Mouse (Mus musculus) CH12.LX (cell line): ENCODE measurements around the gene Psma5. TPM values are rescaled to one million over a fixed set of nuclear protein-coding genes. Genes with fewer than 3 reads are reported as not detected.

ENCODE experiments used
- DNase-seq: peaks from one replicate; pipeline ENCODE4 v3.0.0-alpha.2; 2013; ENCODE audit errors: extremely low read depth
- H3K27ac ChIP-seq: 2 replicates; pipeline ENCODE4 v1.5.1; 2012; ENCODE audit warnings: low read depth, mild to moderate bottlenecking, control low read depth, moderate library complexity; ENCODE audit not compliant: insufficient read depth
- H3K27me3 ChIP-seq: replicated peaks from 2 replicates; pipeline ENCODE3; 2012; ENCODE audit warnings: inconsistent platforms
- H3K36me3 ChIP-seq, 2 experiments: replicated peaks in 1 of 2; 2 replicates each; pipeline versions ENCODE3 to v1.6.1; 2012; ENCODE audit warnings: inconsistent platforms in 1 of 2, low read length in 1 of 2, mild to moderate bottlenecking in 1 of 2, mixed read lengths in 1 of 2, moderate library complexity in 1 of 2; ENCODE audit not compliant: control insufficient read depth in 1 of 2, insufficient read depth in 1 of 2
- H3K4me1 ChIP-seq, 2 experiments: 2 replicates each; pipeline ENCODE4 v1.6.1; 2012; ENCODE audit warnings: inconsistent platforms in 1 of 2, moderate library complexity in 1 of 2; ENCODE audit not compliant: insufficient read depth in 2 of 2, control insufficient read depth in 1 of 2
- H3K4me2 ChIP-seq: 2 replicates; pipeline ENCODE4 v1.6.1; 2012; ENCODE audit warnings: low read depth, mild to moderate bottlenecking, control low read depth; ENCODE audit not compliant: poor library complexity, insufficient read depth, severe bottlenecking
- H3K4me3 ChIP-seq, 3 experiments: fragments of 150-350 bp in 1 of 3; sonication (generic) in 1 of 3; replicated peaks in 1 of 3; 2 replicates each; pipeline versions ENCODE3 to v1.5.1; 2011 to 2012; ENCODE audit warnings: low read depth in 2 of 3, low read length in 2 of 3, mild to moderate bottlenecking in 2 of 3, moderate library complexity in 2 of 3, control low read depth in 1 of 3, improper control_type of control experiment in 1 of 3, inconsistent platforms in 1 of 3, mixed read lengths in 1 of 3; ENCODE audit not compliant: poor library complexity in 1 of 3
- H3K79me2 ChIP-seq: replicated peaks from 2 replicates; pipeline ENCODE4 v1.6.1; 2012; ENCODE audit warnings: mild to moderate bottlenecking, moderate library complexity; ENCODE audit not compliant: control insufficient read depth, poor library complexity, insufficient read depth, severe bottlenecking; ENCODE audit errors: extremely low read depth
- H3K9ac ChIP-seq: 2 replicates; pipeline ENCODE4 v1.6.1; 2012; ENCODE audit warnings: low read depth, mild to moderate bottlenecking, control low read depth, moderate library complexity; ENCODE audit not compliant: insufficient read depth
- H3K9me3 ChIP-seq: replicated peaks from 2 replicates; pipeline ENCODE3; 2012; ENCODE audit warnings: low read length, inconsistent platforms, mixed read lengths
- BHLHE40 ChIP-seq: IDR thresholded peaks from 2 replicates; pipeline ENCODE4 v1.6.1; 2011; ENCODE audit warnings: mild to moderate bottlenecking, low read depth, low read length, improper control_type of control experiment
- EP300 ChIP-seq: IDR thresholded peaks from 2 replicates; pipeline ENCODE4 v1.6.1; 2011; ENCODE audit warnings: low read length, improper control_type of control experiment
- HCFC1 ChIP-seq: IDR thresholded peaks from 2 replicates; pipeline ENCODE4 v1.6.1; 2012; ENCODE audit warnings: low read depth, mild to moderate bottlenecking, inconsistent platforms, low read length, improper control_type of control experiment
- MAFK ChIP-seq: IDR thresholded peaks from 2 replicates; pipeline ENCODE4 v1.6.1; 2011; ENCODE audit warnings: low read length, improper control_type of control experiment; ENCODE audit not compliant: insufficient replicate concordance
- MXI1 ChIP-seq: IDR thresholded peaks from 2 replicates; pipeline ENCODE4 v1.6.1; 2011; ENCODE audit warnings: mild to moderate bottlenecking, low read depth, low read length, improper control_type of control experiment
- NRF1 ChIP-seq: IDR thresholded peaks from 2 replicates; pipeline ENCODE4 v1.6.1; 2014; ENCODE audit warnings: low read depth, mild to moderate bottlenecking, inconsistent platforms, low read length, improper control_type of control experiment, moderate library complexity
- PAX5 ChIP-seq: IDR thresholded peaks from 2 replicates; pipeline ENCODE4 v1.6.1; 2012; ENCODE audit warnings: low read length, inconsistent platforms, mixed read lengths
- POLR2A ChIP-seq: IDR thresholded peaks from 2 replicates; pipeline ENCODE4 v1.6.1; 2011; ENCODE audit warnings: low read depth, mild to moderate bottlenecking, improper control_type of control experiment, low read length
- SIN3A ChIP-seq: IDR thresholded peaks from 2 replicates; pipeline ENCODE4 v1.6.1; 2012; ENCODE audit warnings: low read length, improper control_type of control experiment, inconsistent platforms
- TBP ChIP-seq: conservative IDR thresholded peaks from 2 replicates; pipeline ENCODE4 v1.6.1; 2011; ENCODE audit warnings: low read depth, low read length, improper control_type of control experiment
- TCF12 ChIP-seq: IDR thresholded peaks from 2 replicates; pipeline ENCODE4 v1.6.1; 2014; ENCODE audit warnings: low read depth, mild to moderate bottlenecking, inconsistent platforms, low read length, improper control_type of control experiment
- USF1 ChIP-seq: IDR thresholded peaks from 2 replicates; pipeline ENCODE4 v1.6.1; 2014; ENCODE audit warnings: low read depth, mild to moderate bottlenecking, inconsistent platforms, low read length, improper control_type of control experiment
- USF2 ChIP-seq: conservative IDR thresholded peaks from 2 replicates; pipeline ENCODE4 v1.6.1; 2011; ENCODE audit warnings: low read depth, low read length, improper control_type of control experiment
- ZC3H11A ChIP-seq: IDR thresholded peaks from 2 replicates; pipeline ENCODE4 v1.6.1; 2012; ENCODE audit warnings: low read depth, mild to moderate bottlenecking, inconsistent platforms, low read length, improper control_type of control experiment
- ZMIZ1 ChIP-seq: IDR thresholded peaks from 2 replicates; pipeline ENCODE4 v1.6.1; 2012; ENCODE audit warnings: low read depth, mild to moderate bottlenecking, inconsistent platforms, low read length, improper control_type of control experiment
- ZNF384 ChIP-seq: IDR thresholded peaks from 2 replicates; pipeline ENCODE4 v1.6.1; 2012; ENCODE audit warnings: low read depth, low read length, improper control_type of control experiment, inconsistent platforms
- dilution Hi-C: fragments of 300-500 bp; cut with MboI; formaldehyde crosslinking; loops from 2 replicates; pipeline ENCODE4 v1.14.3; 2020; ENCODE audit warnings: low sequenced_read_pairs; ENCODE audit not compliant: extremely low pct_unique_long_range_greater_than_20kb, extremely low pct_ligation_motif_present
- in situ Hi-C: fragments of 300-500 bp; cut with MboI; formaldehyde crosslinking; loops from 3 replicates; pipeline ENCODE4 v1.14.3; 2019; ENCODE audit warnings: low sequenced_read_pairs, low pct_ligation_motif_present, low pct_unique_long_range_greater_than_20kb, mixed read lengths
- polyA plus RNA-seq: library from polyadenylated mRNA; unstranded; fragments of >175 nt; gene quantifications from 2 replicates; pipeline ENCODE4 v1.2.1, GENCODE M21; 2012; ENCODE audit warnings: low read depth; ENCODE audit not compliant: insufficient read length
- total RNA-seq, 2 experiments: library from RNA; depleted of rRNA; stranded (reverse); fragments of 300-350 nt in 1 of 2; fragments of >200 nt in 1 of 2; gene quantifications; 2 replicates each; pipeline ENCODE4 v1.2.3; 2012 to 2014

Psma5 gene
- total and polyA plus RNA-seq, 3 experiments = 245 to 341 (median 264) TPM

DNA sequence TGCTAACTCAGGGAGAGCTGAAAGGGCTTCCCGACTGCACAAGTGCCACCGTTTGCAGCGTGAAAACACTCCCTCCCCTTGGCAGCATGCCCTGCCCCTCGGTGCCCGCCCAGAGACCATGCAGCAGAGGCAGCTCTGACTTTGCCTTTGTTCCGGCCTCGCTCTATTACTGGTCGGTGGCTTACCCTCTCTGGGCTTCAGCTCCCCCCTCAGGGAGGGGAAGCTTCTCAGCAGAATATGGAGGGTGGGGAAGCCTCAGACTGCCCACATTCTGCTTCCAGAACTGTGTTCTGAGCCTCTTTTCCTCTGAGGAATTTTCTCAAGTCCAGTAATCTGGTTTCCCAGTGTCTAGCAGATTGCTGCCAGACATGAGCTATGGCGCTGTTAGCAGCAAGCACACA, 71.7 kb downstream of the Psma5 start:
- H3K9ac ChIP-seq = no peak overlapping the region
- dilution Hi-C loops (no loop called here), in situ Hi-C loops (no loop called here)
- H3K36me3 ChIP-seq = no peaks in the 10 kb centered on the region
- no peaks in the 10 kb centered on the region for H3K27me3 ChIP-seq
- no peak overlapping the region for H3K27ac ChIP-seq
- TF ChIP-seq ZC3H11A = no peak
- TF ChIP-seq ZMIZ1 = no peak
- no peak for TF ChIP-seq MAFK
- TF ChIP-seq PAX5 = no peak
- no peak for TF ChIP-seq TBP
- no peak for TF ChIP-seq SIN3A
- no peak for TF ChIP-seq TCF12
- no peak for TF ChIP-seq HCFC1
- no peak for TF ChIP-seq BHLHE40
- TF ChIP-seq NRF1 = no peak
- no peak for TF ChIP-seq MXI1
- TF ChIP-seq POLR2A = no peak
- TF ChIP-seq EP300 = no peak
- TF ChIP-seq ZNF384 = no peak
- TF ChIP-seq USF2 = no peak
- no peak for TF ChIP-seq USF1
- no peak overlapping the region for H3K4me2 ChIP-seq
- no peak for DNase-seq
- no peaks in the 10 kb centered on the region for H3K4me1 ChIP-seq
- H3K79me2 ChIP-seq = no peaks in the 10 kb centered on the region
- no peaks in the 10 kb centered on the region for H3K9me3 ChIP-seq
- H3K4me3 ChIP-seq = no peak overlapping the region

Other genes with a start within 250 kb of the Psma5 start
- 0.25 TPM in 1 of 2 replicates, not detected in the other for gene Gstm1, start 239.0 kb upstream of the Psma5 start, total RNA-seq (2012; rRNA removed)
- 0.24 and 0.35 TPM in 2 replicates for gene Gstm1, start 239.0 kb upstream of the Psma5 start, total RNA-seq (2014; rRNA removed)
- 5.4 and 8.8 TPM in 2 replicates for gene Gstm1, start 239.0 kb upstream of the Psma5 start, polyA plus RNA-seq
- gene Gstm4, start 212.0 kb upstream of the Psma5 start, total RNA-seq (2012; rRNA removed) = 4.5 and 7.0 TPM in 2 replicates
- gene Gstm4, start 212.0 kb upstream of the Psma5 start, total RNA-seq (2014; rRNA removed) = 2.0 and 2.9 TPM in 2 replicates
- 19.1 and 22.1 TPM in 2 replicates for gene Gstm4, start 212.0 kb upstream of the Psma5 start, polyA plus RNA-seq
- gene Ampd2, start 170.3 kb upstream of the Psma5 start, total RNA-seq (2012; rRNA removed) = 55.8 and 60.5 TPM in 2 replicates
- 28.3 and 28.6 TPM in 2 replicates for gene Ampd2, start 170.3 kb upstream of the Psma5 start, total RNA-seq (2014; rRNA removed)
- 82.5 and 85.9 TPM in 2 replicates for gene Ampd2, start 170.3 kb upstream of the Psma5 start, polyA plus RNA-seq
- gene Gnat2, start 164.1 kb upstream of the Psma5 start, total RNA-seq (2012; rRNA removed) = 15.5 and 17.5 TPM in 2 replicates
- gene Gnat2, start 164.1 kb upstream of the Psma5 start, total RNA-seq (2014; rRNA removed) = 10.1 and 11.2 TPM in 2 replicates
- gene Gnat2, start 164.1 kb upstream of the Psma5 start, polyA plus RNA-seq = 13.3 and 14.8 TPM in 2 replicates
- 54.1 and 59.8 TPM in 2 replicates for gene Gnai3, start 110.8 kb upstream of the Psma5 start, total RNA-seq (2012; rRNA removed)
- 145 and 159 TPM in 2 replicates for gene Gnai3, start 110.8 kb upstream of the Psma5 start, total RNA-seq (2014; rRNA removed)
- gene Gnai3, start 110.8 kb upstream of the Psma5 start, polyA plus RNA-seq = 78.7 and 82.4 TPM in 2 replicates
- 0.04 TPM in 1 of 2 replicates, not detected in the other for gene Gpr61, start 102.0 kb upstream of the Psma5 start, total RNA-seq (2012; rRNA removed)
- gene Gpr61, start 102.0 kb upstream of the Psma5 start, total RNA-seq (2014; rRNA removed) = not detected in 2 replicates
- gene Gpr61, start 102.0 kb upstream of the Psma5 start, polyA plus RNA-seq = 0.27 and 0.33 TPM in 2 replicates
- gene Amigo1, start 70.6 kb upstream of the Psma5 start, total RNA-seq (2012; rRNA removed) = 0.59 and 0.76 TPM in 2 replicates
- 0.07 and 0.21 TPM in 2 replicates for gene Amigo1, start 70.6 kb upstream of the Psma5 start, total RNA-seq (2014; rRNA removed)
- gene Amigo1, start 70.6 kb upstream of the Psma5 start, polyA plus RNA-seq = 0.12 TPM in 1 of 2 replicates, not detected in the other
- 2.4 and 2.6 TPM in 2 replicates for gene Cyb561d1, start 55.7 kb upstream of the Psma5 start, total RNA-seq (2012; rRNA removed)
- gene Cyb561d1, start 55.7 kb upstream of the Psma5 start, total RNA-seq (2014; rRNA removed) = 2.0 and 2.2 TPM in 2 replicates
- 4.0 and 4.1 TPM in 2 replicates for gene Cyb561d1, start 55.7 kb upstream of the Psma5 start, polyA plus RNA-seq
- gene Atxn7l2, start 46.0 kb upstream of the Psma5 start, total RNA-seq (2012; rRNA removed) = 4.2 and 4.5 TPM in 2 replicates
- 3.4 and 3.8 TPM in 2 replicates for gene Atxn7l2, start 46.0 kb upstream of the Psma5 start, total RNA-seq (2014; rRNA removed)
- gene Atxn7l2, start 46.0 kb upstream of the Psma5 start, polyA plus RNA-seq = 10.7 and 13.3 TPM in 2 replicates
- gene Sypl2, start 30.3 kb upstream of the Psma5 start, total RNA-seq (2012; rRNA removed) = not detected in 2 replicates
- gene Sypl2, start 30.3 kb upstream of the Psma5 start, total RNA-seq (2014; rRNA removed) = not detected in 2 replicates
- gene Sypl2, start 30.3 kb upstream of the Psma5 start, polyA plus RNA-seq = not detected in 2 replicates
- 0.50 and 1.2 TPM in 2 replicates for gene Sort1, start 27.2 kb downstream of the Psma5 start, total RNA-seq (2012; rRNA removed)
- 0.15 and 0.31 TPM in 2 replicates for gene Sort1, start 27.2 kb downstream of the Psma5 start, total RNA-seq (2014; rRNA removed)
- 0.52 and 0.90 TPM in 2 replicates for gene Sort1, start 27.2 kb downstream of the Psma5 start, polyA plus RNA-seq
- not detected in 2 replicates for gene Mybphl, start 108.0 kb downstream of the Psma5 start, total RNA-seq (2012; rRNA removed)
- not detected in 2 replicates for gene Mybphl, start 108.0 kb downstream of the Psma5 start, total RNA-seq (2014; rRNA removed)
- not detected in 2 replicates for gene Mybphl, start 108.0 kb downstream of the Psma5 start, polyA plus RNA-seq
- gene Psrc1, start 126.9 kb downstream of the Psma5 start, total RNA-seq (2012; rRNA removed) = 76.2 and 89.1 TPM in 2 replicates
- 105 and 106 TPM in 2 replicates for gene Psrc1, start 126.9 kb downstream of the Psma5 start, total RNA-seq (2014; rRNA removed)
- gene Psrc1, start 126.9 kb downstream of the Psma5 start, polyA plus RNA-seq = 101 and 108 TPM in 2 replicates
- not detected in 2 replicates for gene Celsr2, start 158.6 kb downstream of the Psma5 start, total RNA-seq (2012; rRNA removed)
- not detected in 2 replicates for gene Celsr2, start 158.6 kb downstream of the Psma5 start, total RNA-seq (2014; rRNA removed)
- gene Celsr2, start 158.6 kb downstream of the Psma5 start, polyA plus RNA-seq = not detected in 2 replicates
- 255 and 373 TPM in 2 replicates for gene Sars, start 188.3 kb downstream of the Psma5 start, total RNA-seq (2012; rRNA removed)
- gene Sars, start 188.3 kb downstream of the Psma5 start, total RNA-seq (2014; rRNA removed) = 377 and 422 TPM in 2 replicates
- 394 and 470 TPM in 2 replicates for gene Sars, start 188.3 kb downstream of the Psma5 start, polyA plus RNA-seq